Mouse (Mus musculus) spleen, postnatal 4 days (tissue): ENCODE data around the gene Dnaja1.
A peak's percentile ranks its signal among the peaks of the same experiment; 100 is the strongest.

Source experiments
- DNase-seq, 2 experiments: peaks; one replicate each; pipeline ENCODE4 v3.0.0; 2022; ENCODE audit warnings: low spot score in 2 of 2

Gene Dnaja1

DNA sequence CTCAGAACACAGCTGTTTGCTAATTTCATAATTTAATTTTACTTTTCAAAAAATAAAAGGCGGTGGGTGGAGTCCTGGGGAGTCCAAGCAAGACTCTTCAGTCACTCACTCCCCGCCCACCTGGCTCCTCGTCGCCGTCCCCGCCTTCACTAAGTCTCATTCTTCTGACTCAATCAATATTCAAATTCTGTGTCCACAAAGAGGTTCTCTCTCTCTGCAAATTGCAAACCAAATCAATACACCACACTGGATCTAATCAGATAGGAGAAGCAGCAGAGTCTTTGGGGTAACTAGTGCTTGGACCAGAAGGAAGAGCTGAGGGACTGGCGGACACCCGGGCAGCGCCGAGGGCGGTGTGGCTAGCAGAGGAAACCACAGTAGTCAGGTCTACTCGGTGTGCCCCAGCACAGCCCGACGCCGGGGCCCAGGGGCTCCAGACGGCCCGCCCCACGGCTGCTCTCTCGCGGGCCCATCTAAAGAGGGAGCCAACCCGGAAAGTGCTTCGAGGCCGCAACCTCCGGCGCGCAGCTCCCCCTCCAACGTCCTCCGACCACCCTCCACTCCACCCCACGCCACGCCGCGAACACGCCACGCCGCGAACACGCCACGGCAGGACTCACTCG, 35.3 kb downstream of the Dnaja1 start:
- no peak for DNase-seq

DNA sequence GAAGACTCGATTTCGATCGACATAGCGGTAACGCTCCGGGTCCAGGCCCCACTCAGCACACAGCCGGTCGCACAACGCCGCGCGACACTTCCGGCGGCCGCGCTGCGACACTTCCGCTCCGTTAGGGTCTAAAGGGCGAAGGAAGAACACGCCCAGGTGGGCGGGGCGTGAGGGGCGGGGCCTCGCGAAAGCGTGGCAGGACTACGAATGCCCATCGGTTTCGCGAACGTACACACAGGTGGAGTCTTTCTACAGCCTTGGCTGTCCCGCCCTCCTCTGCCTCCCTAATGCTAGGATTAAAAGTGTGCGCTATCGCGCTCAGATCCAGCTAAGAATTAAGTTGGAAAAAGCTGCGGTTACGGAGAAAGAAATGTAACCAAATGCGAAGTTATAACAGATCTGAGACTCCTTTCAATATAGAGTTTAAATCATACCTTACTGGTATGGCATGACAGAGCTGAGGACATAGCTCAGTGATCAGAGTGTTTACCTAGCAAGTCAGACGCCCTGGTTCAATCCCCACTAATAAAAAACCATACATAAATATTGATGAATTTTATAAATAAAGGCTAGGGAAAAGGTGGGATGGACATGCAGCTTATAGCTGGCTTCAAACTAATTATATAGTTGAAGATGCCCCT, 36.0 kb downstream of the Dnaja1 start, which contains the start of gene Smu1:
TSS of gene Smu1 (minus strand) at position 144 of the 641 bp plus-strand sequence.
- DNase-seq: peak; percentile 96 to 98

DNA sequence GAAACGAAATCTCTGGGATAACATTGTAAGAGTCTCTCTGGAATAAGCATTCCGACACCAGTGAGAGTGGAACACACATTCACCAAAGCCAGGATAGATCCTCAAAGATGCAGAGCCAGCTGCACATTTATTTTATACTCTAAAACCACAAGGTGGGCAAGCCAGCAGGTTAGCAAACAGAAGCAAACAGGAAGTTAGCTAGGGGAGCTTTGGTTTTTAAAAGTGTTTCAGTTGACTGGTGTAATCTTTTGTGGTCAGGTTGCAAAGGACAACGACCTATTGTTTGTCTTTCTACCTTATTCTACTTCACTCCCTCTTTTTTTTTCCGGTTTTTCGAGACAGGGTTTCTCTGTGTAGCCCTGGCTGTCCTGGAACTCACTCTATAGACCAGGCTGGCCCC, 37.9 kb downstream of the Dnaja1 start:
- no peak for DNase-seq

DNA sequence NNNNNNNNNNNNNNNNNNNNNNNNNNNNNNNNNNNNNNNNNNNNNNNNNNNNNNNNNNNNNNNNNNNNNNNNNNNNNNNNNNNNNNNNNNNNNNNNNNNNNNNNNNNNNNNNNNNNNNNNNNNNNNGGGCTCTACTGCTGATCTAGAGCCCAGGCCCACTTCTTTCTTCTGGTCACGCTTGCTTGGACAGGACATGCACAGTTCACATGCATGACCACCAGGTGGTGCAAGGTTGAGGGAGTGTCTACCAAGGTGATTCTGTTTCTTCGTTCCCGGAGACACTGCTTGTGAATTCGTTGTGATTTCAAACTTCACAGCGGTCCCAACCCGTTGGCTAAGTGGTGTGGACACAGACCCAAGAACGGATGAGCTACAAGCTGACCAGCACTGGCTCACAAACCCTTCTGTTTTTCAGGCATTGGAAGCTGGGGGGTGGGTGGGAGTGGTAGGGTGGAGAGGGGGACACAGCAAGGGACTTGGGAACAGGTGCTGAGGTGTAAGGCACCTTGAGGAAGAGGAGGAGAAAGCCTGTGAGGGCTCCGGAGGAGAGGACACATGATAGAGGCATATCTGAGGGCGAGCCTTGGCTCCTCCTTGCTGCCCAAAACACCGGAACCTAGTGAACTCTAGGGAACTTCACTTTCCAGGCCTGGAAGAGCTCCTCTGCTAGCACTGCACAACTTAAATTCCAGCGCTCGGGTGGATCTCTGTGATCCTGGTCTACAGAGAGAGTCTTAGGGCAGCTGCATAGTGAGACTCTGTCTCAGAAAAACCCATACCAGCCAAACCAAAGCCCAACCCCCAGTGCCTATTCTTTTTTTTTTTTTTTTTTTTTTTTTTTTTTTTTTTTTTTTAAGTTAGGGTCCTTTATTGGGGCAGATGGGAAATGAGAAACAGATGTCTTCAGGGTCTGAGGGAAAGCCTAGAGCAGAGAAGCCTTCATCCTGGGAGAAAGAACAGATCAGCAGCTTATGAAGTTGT, 52.6 kb downstream of the Dnaja1 start:
- DNase-seq: peak; percentile 79 to 89

DNA sequence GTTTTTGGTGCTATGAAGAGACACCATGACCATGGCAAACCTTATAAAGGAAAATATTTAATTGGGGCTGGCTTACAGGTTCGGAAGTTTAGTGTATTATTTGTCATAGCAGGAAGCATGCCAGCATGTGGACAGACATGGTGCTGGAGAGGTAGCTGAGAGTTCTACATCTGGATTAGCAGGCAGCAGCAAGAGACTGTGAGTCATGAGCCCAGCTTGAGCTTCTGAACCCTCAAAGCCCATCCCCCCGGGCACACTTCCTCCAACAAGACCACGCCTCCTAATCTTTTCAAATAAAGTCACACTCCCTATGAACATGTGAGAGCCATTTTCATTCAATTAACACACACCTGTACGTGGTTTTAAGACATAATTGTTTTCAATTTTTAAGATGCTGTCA, 54.5 kb downstream of the Dnaja1 start:
- no peak for DNase-seq

DNA sequence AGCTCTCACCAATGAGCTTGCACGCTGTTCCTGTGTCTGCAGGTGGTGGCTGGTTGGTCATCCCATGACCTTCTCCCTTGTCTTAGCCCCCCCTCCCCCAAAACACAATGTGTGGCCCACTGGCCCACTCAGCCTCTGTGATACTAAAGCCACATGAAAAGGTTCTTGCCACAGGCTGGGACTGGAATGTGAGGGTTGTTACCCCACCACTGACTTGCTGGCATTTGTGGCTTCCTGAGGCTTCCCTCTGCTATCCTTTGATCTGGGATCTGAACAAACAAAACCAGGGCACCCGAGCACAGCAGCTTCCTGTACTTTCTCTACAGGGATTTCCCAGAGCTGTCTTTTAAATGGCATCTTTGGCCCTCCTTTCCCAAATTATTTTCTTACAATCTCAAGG, 55.2 kb downstream of the Dnaja1 start:
- no peak for DNase-seq

DNA sequence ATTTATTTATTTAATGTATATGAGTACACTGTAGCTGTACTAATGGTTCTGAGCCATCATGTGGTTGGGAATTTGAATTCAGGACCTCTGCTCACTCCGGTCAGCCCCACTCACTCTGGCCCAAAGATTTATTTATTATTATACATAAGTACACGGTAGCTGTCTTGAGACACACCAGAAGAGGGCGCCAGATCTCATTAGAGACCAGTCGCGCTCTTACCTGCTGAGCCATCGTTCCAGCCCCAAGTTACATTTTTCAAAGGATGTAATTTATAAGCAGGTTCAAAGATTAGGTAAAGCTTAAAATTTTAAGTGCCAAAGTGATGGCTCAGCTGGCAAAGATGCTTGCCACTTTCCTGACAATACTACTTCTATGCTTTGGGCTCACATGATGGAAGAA, 56.7 kb downstream of the Dnaja1 start:
- no peak for DNase-seq

DNA sequence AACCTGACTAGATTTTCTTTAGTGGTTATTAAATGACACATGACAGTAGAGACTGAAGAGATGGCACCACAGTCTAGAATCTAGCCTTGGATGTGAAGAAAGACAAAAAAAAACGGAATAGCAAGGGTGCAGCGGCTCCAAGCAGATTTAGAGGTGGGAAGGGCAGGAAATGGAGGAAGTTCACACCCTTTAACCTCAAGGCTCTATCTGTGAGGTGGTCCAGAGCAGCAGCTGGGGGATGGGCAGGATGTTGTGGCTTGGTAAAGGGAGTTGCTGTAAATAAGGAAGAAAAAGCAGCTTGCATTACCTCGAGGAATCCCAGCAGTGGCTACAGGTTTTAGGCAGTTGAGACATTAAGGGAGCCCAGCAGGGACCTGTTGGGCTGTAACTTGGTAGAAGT, 59.2 kb downstream of the Dnaja1 start:
- DNase-seq: peak in 1 of 2 experiments; percentile 54

DNA sequence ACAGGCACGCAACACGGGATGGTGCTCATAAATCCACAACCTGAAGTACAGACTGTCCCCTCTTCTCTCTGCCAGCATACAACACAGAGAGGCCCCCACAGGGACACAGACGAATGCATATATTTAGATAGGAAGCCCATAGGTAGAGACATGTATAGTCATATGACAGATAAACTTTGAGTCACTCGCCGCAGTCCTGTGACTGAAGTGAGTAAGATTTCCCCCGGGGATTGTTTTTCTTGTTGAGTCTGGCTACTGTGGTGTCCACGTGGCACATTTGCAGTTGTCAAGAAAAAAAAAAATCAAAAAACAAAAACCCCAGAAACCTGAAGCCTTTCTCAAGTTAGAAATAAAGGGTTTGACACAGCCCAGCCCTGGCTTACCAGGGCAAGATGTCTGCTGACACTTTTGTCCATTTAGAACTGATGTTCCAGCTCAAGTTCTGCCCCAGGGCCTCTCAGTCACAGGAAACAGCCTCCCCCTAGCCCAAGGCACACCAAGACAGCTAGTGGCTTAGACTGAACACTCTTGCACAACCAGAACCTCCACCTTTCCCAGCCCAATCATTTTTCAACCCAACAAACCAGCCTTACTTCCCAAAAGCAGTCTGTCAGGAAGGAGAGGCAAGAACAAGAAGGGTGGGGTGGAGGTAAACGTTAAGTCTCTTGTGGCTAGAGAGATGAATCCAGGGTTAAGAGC, 60.0 kb downstream of the Dnaja1 start:
- DNase-seq: no peak

DNA sequence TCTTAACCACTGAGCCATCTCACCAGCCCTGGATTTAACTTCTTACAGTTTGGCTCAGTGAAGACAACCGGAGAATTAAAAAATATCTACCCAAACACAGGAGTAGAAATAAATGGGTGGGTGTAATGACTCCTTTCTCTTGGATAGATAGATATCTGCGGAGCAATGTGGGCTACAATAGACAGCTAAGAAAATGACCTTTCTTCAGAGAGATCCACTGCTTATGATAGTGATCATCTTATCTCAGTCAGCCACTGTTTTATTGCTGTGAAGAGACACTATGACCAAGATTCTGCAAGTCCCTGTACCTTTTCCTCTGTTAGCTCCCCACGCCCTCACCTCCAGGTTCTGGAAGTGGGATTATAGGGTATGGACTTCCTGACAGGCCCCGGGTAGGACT, 61.1 kb downstream of the Dnaja1 start:
- no peak for DNase-seq

DNA sequence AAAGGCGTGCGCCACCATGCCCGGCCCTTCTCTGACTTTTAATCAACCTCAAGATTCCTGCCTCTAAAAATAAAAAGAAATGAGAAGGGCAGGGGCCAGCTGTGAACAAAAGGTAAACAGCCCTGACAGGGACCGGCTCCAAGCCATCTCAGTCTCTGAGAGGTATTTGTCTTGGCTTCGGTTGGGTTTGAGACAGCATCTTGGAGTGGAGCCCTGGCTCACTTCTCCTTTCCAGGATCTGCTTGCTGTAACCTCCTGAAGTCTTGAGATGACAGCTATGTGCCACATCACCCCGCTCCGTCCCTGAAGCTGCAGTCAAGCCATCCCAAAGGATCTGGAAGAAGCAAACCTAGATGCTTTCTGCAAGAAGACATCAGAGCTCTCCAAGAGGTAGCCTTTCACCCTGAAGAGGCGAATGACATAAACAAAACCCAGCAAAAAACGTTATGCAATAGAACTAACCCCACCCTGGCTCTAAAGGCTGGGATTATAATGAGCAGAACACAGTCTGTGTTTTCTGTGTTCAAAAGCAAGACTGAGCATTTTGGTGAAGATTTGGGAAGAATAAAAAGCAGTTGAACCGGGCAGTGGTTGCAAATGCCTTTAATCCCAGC, 62.7 kb downstream of the Dnaja1 start:
- no peak for DNase-seq

DNA sequence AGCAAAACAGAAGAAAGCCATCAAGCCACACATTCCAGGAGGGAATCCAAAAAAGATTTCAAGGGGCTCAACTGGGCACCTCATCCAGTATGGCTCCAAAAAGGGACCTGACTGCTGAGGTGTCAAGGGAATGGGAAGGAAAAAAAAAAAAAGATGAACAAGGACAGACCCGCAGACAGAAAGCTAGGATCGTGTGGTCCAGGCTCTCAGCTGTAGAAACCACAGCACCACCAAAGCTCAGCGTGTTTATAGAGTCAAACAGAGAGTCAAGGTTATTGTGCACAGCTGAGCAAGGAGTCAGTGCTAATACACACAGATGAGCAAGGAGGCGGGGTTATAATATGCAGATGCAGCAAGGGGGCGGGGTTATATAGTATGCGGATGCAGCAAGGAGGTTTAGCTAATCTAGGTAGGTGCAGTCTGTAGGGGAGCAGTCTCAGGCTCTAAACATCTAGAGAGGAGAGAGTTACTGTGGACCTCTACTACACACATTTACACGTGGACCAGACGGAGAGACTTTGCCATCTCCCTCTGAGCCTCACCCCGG, 63.7 kb downstream of the Dnaja1 start:
- DNase-seq: peak in 1 of 2 experiments; percentile 23

DNA sequence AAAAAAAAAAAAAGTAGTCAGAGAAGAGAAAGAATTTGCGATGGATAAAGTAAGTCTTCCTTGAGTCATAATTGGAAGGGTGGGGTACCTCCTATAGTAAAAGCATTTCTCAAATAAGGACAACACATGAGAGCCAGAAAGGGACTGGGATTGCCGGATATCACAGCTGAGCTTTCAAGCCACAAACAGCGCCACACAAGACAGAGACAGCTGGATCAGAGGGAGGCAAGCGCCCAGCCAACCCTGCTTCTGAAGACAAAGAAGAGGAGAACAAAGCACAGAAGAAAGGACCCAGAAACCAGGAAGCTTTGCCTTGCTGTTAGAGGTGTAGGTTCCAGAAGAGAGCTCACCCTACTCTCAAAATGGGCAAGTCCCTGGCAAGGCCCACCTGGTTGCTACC, 64.6 kb downstream of the Dnaja1 start:
- DNase-seq: no peak
